Mouse (Mus musculus) T-helper 17 cell (primary cell): ENCODE results near the gene Olfr805.

Source experiments
- in situ Hi-C, 2 experiments: fragments of 300-600 bp; cut with MboI, MseI; formaldehyde crosslinking; loops; 1 replicate in 1 of 2; 2 replicates in 1 of 2; pipeline ENCODE4 v1.15.1; 2025; ENCODE audit warnings: high pct_unique_total_duplicates in 2 of 2

Gene Olfr805

DNA sequence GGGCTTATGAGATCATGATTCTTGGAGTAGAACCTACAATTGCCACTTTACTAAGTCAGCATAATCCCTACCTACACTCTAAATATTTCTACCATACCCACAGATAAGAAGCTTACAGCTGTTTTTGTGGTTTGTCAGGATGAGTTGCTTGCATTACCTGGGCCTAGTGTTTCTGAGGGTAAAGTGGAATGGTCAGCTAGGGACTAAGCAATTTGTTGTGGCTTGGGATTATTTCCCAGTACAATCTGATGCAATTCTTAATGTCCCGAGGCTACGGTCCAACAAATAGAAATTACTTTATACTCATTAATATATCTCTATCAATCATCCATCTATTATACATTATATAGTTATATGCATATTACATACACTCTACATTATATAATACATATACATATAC, at the start of gene Olfr805:
Gene Olfr805, minus strand, starts transcription at position 101 of the 400 bp plus-strand sequence.
- in situ Hi-C loops, result no loop called here

- in situ Hi-C loops, result no loop called here
These were observed 48.9 kb upstream of the Olfr805 start for GRCm38 (mm10) chr10:129778123-129778522.

DNA sequence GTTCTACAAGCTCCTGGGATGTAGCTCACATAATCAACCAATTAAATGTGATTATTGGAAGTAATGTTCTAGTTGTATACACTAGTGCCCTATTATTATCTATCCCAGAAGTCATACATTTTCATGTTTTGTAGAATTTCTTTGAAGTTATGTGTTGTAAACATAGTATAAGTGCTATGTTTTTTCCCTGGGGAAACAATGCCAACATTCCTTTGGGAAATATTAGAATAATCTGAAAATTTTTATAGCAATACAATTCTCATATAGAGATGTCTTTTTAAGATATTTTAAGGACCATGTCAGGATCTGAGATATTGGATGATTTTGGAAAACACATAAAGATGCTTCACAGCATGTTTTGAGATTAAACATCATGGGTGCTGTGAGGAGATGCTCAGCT, 45.2 kb upstream of the Olfr805 start, which contains the start of gene Olfr809:
Gene Olfr809, plus strand, starts transcription at position 301 of the 400 bp plus-strand sequence.
- in situ Hi-C loops, result no loop called here

GRCm38 (mm10) chr10:129765182-129765581, 36.0 kb upstream of the Olfr805 start, which contains the start of gene Olfr808:
Olfr808 (plus strand) TSS chr10:129765482.
- in situ Hi-C loops, result no loop called here

GRCm38 (mm10) chr10:129757693-129758092, 28.5 kb upstream of the Olfr805 start, which contains the start of gene Olfr807:
Olfr807 (minus strand) TSS chr10:129757793.
- in situ Hi-C loops, result no loop called here

GRCm38 (mm10) chr10:129741821-129742220, 12.6 kb upstream of the Olfr805 start, which contains the start of gene Olfr806:
Olfr806 (minus strand) TSS chr10:129741921.
- in situ Hi-C loops, result no loop called here

GRCm38 (mm10) chr10:129702910-129703309, 26.3 kb downstream of the Olfr805 start, which contains the start of gene Olfr804:
Olfr804 (plus strand) TSS chr10:129703210.
- in situ Hi-C loops, result no loop called here

DNA sequence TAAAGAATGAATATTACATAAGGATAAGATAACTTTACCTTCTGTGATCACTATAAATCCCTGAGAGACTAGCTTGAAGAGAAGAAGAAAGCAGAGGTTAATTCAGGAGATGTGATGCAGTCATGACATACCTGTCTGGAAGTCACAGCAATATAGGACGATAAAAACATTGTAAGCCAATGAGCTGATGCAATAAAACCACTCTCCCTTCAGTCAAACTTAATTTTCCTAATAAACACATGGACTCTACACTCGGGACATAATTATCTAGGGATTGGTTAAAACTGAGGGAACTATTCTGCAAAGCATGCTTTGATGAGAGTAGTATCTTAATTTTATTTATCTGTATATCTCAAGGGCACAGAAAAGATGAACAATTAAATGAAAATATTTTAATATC, 35.0 kb downstream of the Olfr805 start, which contains the start of gene Olfr803:
Gene Olfr803, minus strand, starts transcription at position 101 of the 400 bp plus-strand sequence.
- in situ Hi-C loops, result no loop called here

DNA sequence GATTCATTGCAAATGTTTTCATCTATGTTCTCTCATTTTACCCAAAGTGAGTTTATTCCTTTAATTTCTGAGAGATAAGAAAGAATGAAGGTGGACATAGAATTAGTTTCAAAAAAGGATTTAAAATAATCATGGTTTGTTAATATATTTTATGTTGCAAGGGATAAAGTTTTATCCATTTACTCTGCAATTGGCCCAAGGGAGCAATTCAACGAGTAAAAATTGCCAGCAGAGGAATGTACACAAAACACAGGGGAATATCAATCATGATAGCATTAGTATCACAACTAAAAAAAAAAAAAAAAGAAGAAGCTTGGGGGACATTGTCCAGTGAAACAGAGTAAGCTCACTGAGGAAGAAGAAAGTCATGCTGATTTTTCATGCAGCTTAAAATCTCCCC, 41.1 kb downstream of the Olfr805 start, which contains the start of gene Olfr802:
Gene Olfr802, minus strand, starts transcription at position 101 of the 400 bp plus-strand sequence.
- in situ Hi-C loops, result no loop called here

DNA sequence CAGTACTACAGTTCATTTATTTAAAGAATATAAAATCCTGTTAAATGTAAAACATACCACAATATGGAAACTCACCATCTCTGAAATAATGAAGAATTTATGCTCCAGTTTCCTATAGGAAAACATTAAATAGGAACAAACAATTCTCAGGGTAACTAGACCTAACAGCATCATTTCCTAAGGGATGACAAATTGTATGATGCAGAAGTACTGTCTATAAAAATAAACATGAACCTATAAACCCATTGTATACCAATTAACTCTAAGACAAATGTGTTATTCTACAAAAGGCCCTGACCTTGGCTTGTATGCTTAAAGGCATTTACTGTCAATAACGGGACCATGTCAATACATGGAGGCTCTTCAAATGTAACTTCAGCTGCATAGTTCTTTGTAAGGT, 55.4 kb downstream of the Olfr805 start, which contains the start of gene Olfr801:
Gene Olfr801, minus strand, starts transcription at position 101 of the 400 bp plus-strand sequence.
- in situ Hi-C loops, result no loop called here
